Mouse (Mus musculus): Measurements from ENCODE around the gene Rmi2.

Rmi2 gene

GRCm38 (mm10) chr16:10865592-10865987, 30.7 kb downstream of the Rmi2 start:
- peak; percentile 72 to 76 for DNase-seq (ENCODE audit: low spot score in 2 of 2)

GRCm38 (mm10) chr16:10866841-10867240, 32.0 kb downstream of the Rmi2 start:
- DNase-seq (ENCODE audit: low spot score in 2 of 2) = peak; percentile 63 to 71

- no peak for DNase-seq (ENCODE audit: low spot score in 2 of 2)
Measured at GRCm38 (mm10) chr16:10867501-10867900, 32.6 kb downstream of the Rmi2 start.

- DNase-seq (ENCODE audit: low spot score in 2 of 2) = peak in 1 of 2 experiments; percentile 41
Measured at GRCm38 (mm10) chr16:10867904-10868440, 33.1 kb downstream of the Rmi2 start.

GRCm38 (mm10) chr16:10870969-10871368, 36.1 kb downstream of the Rmi2 start:
- DNase-seq (ENCODE audit: low spot score in 2 of 2) = no peak

DNA sequence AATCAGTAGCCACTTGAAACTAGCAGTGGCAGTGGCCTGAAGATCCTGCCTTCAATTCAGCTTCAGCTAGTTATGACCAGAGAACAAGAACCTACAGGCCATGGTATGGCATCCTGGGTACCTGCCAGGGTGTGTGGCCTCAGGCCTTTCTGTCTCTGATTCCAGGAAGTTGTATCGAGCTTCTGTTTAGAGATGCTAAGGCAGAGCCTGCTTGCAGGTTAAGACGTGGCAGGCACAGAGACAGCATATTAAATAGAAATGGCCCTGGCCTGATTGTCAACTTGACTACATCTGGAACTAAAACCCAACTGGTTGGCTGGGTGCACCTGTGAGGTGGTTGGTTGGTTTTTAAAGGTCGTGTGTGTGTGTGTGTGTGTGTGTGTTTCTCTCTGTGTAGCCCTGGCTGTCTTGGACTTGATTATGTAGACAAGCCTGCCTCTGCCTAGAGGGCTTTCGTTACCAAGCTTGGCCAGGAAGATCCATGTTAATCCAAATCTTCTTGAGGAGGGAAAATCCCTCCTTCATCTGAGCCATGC, 38.0 kb downstream of the Rmi2 start:
- no peak for DNase-seq (ENCODE audit: low spot score in 2 of 2)

DNA sequence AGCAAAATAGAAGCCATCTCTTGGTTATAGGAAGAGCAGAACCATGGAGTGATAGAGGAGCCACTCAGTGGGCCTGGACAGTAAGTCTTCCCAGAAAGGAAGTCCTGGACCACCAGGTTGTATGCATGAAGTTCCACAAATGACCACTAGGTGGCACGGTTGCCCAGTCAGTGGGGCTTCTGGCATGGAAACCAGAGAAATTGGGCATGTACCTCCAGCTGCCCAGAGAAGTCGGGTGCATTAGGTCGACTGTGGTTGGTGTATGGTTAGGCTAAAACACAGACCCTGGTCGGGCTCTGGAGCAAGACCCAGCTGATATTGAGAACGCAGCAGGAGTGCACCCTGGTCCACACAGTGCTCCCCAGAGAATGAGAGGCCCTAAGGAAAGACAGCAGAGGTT, 38.8 kb downstream of the Rmi2 start:
- peak; percentile 58 to 69 for DNase-seq (ENCODE audit: low spot score in 2 of 2)

GRCm38 (mm10) chr16:10878227-10878626, 43.4 kb downstream of the Rmi2 start:
- no peak for DNase-seq (ENCODE audit: low spot score in 2 of 2)

GRCm38 (mm10) chr16:10879467-10879866, 44.6 kb downstream of the Rmi2 start:
- DNase-seq (ENCODE audit: low spot score in 2 of 2) = peak in 1 of 2 experiments; percentile 52

GRCm38 (mm10) chr16:10881231-10881962, 46.5 kb downstream of the Rmi2 start:
- DNase-seq (ENCODE audit: low spot score in 2 of 2) = no peak

DNA sequence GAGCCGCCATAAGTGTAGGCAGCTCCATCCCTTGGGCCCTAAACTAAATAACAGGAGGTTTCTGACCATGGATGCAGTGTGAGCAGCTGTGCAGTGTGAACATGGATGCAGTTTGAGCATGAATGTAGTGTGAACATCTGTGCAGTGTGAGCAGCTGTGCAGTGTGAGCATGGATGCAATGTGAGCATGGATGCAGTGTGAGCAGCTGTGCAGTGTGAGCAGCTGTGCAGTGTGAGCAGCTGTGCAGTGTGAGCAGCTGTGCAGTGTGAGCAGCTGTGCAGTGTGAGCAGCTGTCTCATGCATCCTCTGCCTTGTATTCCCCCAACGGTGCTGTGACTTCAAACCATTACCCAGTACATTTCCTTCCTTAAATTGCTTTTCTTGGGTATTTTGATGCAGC, 52.6 kb downstream of the Rmi2 start:
- no peak for DNase-seq (ENCODE audit: low spot score in 2 of 2)

DNA sequence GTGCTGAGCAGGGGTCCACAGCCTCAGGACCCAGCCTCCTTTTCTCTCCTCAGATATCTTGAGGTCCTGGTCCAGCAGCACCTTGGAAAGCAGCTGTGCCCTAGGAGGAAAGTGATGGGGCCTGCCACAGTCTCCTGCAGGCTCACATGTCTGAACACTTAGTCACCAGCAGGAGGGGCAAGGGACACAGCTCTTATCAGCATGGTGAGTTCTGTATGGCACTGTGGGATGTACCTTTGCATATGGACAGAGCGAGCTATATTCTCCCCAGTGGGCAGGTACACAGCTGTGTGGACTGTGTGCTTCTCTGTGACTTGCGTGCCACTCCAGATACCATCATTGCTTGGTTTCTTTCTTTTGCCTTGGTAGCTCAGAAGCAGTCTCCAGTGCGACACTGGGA, 55.5 kb downstream of the Rmi2 start:
- DNase-seq (ENCODE audit: low spot score in 2 of 2) = no peak

GRCm38 (mm10) chr16:10893161-10893560, 58.3 kb downstream of the Rmi2 start:
- DNase-seq (ENCODE audit: low spot score in 2 of 2) = no peak

DNA sequence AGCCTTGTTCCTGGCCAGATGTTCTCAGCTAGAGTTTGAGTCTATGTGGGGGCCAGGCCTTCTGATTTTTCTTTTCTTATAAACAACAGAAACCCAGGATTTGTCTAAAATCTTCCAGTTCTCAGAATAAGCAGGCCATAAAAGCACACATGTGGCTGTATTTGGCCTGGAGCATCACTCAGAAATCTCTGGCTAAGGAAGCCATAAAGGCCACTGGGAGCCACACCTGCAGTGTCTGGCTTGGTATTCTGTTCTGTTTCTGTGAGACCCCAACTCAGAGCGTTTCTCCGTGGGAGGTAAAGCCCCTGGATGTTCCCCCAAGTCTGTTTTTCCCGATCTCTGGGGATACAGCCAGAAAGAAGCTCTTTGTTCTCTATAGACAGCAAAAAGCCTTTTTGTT, 61.0 kb downstream of the Rmi2 start:
- no peak for DNase-seq (ENCODE audit: low spot score in 2 of 2)

DNA sequence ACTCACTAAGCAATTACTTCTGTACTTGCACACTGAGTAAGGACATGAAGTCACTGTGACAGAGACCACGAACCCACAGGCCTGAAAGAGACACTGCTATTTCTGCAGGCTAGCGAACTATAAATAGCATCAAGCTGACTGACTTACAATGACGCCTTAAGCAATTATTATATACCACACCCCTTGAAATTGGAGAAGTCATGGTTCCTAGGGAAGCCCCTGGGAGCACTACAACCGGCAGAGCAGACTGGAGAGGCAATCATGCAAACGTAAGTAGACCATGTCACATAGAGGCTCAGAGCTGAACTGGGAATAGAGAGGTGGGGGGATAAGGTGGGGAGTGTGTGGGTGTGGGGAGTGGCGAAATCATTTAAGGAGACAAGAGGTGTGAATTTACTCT, 62.5 kb downstream of the Rmi2 start:
- no peak for DNase-seq (ENCODE audit: low spot score in 2 of 2)

- DNase-seq (ENCODE audit: low spot score in 2 of 2) = no peak
Measured at GRCm38 (mm10) chr16:10900736-10901135, 65.9 kb downstream of the Rmi2 start.

DNA sequence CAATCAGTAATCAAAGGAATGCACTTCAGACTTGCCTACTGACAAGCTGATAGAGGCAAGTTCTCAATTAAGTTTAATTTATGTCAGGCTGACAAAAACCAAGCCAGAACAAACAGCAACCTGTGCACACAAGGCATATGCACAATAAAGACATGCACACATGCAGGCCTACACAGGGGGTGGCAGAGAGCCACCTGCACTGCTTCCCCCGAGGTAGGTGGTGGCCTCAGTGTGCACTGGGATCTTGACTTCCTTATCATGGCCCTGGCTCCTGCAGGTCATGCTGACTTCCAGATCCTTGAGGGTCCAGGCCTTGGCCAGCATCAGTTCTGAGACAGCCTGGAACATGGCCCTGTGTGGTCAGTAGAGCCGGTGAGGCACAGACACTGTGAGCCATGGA, 67.1 kb downstream of the Rmi2 start:
- no peak for DNase-seq (ENCODE audit: low spot score in 2 of 2)

DNA sequence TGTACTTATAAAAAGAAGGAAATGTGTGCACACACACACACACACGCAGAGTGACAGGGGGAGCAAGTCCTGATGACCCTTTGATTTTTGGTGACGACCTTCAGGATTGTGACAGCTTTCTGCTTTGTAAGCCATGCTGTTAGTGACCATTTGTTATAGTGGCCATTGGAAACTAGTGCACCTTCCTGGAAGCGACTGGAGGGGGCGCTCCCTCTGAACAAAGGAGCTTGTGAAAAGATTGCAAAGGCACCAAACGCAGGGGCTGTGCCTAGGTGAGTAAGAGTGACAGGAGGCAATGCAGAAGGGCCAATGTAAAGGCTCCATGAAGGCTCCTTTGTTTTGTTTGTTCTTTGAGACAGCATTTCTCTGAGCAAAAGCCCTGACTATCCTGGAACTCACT, 68.0 kb downstream of the Rmi2 start:
- DNase-seq (ENCODE audit: low spot score in 2 of 2) = no peak

- DNase-seq (ENCODE audit: low spot score in 2 of 2) = no peak
Measured at GRCm38 (mm10) chr16:10905661-10906113, 70.8 kb downstream of the Rmi2 start.

GRCm38 (mm10) chr16:10910541-10910940, 75.7 kb downstream of the Rmi2 start:
- no peak for DNase-seq (ENCODE audit: low spot score in 2 of 2)

GRCm38 (mm10) chr16:10911061-10911460, 76.2 kb downstream of the Rmi2 start:
- no peak for DNase-seq (ENCODE audit: low spot score in 2 of 2)

- no peak for DNase-seq (ENCODE audit: low spot score in 2 of 2)
Measured at GRCm38 (mm10) chr16:10915066-10915465, 80.2 kb downstream of the Rmi2 start.

- DNase-seq (ENCODE audit: low spot score in 2 of 2) = no peak
Measured at GRCm38 (mm10) chr16:10916271-10916670, 81.4 kb downstream of the Rmi2 start.

All from heart, adult 9 months (tissue).